Mouse (Mus musculus) liver, embryonic 14 days (tissue): ENCODE measurements around the gene Suox. TPM values are rescaled to one million over a fixed set of nuclear protein-coding genes. Genes with fewer than 3 reads are reported as not detected.

Source experiments
- polyA plus RNA-seq: library from polyadenylated mRNA; depleted of rRNA; stranded (reverse); fragments of >200 nt; gene quantifications from 2 replicates; pipeline ENCODE4 v1.2.3, GENCODE M21; 2012; rRNA removed

Gene Suox
- 7.1 and 8.4 TPM in 2 replicates for polyA plus RNA-seq

DNA sequence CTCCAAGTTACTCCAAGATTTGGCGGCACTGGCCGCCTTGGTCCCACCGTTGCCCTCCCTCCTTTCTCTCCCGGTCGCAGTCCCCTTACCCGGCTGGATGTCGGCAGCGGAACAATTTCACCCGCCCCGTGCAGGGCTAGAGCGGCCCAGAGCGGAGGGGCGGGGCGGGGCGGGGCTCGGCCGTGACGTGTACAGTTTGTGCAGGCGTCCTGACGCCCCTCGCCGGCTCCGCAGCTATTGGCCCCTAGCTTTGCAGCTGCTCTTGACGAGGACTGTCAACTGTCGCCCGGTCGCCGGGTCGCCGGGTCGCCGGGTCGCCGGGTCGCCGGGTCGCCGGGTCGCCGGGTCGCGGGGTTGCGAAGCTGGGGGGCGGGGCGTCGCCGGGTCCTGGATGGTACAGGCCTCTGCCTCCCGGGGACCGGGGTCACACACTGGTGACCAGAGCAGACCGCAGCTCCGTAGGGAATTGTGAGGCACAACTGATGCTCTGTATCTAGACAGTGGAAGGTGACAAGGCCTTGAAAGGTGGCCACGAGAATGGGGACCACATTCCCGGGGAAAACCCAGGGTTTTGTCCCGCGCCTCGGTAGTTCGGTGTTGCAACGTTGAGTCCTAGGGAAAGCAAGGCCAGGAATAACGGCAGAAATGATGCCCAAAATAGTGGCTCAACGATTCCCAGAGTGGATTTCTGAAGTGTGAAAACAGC lies at the start of gene Suox:
Gene Suox (minus strand): TSS at position 311 of the 706 bp plus-strand sequence.

GRCm38 (mm10) chr10:128704491-128705316 lies 30.8 kb upstream of the Suox start, which contains the start of gene Cdk2:
Gene Cdk2, minus strand, starts transcription at chr10:128705031.

DNA sequence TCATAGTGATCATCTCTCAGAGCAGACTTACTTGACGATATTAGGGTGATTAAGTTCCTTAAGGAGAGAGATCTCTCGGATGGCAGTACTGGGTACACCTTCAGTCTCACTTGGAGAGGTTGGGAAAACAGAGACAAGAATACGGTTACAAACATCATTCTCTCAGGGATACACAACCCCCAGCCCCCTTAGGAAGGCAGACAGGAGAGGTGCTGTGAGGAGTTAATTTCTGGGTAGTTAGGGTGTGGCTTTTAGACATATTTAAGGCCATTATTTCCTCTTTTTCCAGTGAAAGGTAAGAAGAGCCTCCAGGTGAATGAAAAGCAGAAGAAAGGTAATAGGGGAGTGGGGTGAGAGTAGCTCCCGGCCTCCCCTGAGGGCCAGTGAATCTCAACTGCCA lies 30.0 kb upstream of the Suox start, which contains the start of gene Pmel:
Gene Pmel (plus strand): TSS at position 301 of the 400 bp plus-strand sequence.

DNA sequence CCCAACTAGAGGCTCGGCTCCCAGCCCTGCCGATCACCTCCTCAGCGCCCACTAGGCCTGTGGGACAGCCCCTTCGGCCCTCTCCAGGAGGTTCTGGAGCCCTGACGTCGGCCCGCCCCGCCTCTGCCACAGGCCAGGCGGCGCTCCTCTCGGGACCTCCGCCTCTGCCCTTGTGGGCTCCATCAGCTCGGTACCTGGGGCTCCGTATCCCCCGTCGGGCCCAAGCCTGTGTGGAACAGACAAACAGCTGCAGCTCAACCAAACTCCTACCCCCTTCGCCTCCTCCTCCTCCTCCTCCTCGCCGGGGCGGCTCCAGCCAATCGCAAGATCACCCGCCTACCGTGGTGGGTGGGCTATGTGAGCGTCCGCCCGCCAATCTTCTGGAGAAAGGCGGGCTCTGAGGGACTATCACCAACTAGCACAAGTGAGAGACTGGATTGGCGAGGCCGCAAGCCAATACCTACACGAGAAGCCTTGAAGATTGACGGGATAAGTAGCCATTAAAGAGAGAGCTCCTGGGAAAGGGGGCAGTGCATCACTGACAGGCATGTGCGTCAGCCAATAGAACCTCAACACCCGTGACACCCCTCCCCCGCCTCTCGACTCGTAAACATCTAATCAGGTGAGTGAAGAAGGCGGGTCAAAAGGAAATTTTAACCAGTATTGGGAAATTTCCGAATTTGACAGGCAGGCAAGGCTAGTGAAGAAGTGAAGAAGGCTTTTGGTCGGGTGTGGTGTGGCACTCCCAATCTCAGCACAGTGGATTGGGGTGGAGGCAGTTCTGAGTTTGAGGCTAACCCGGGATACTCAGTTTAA lies 22.3 kb upstream of the Suox start, which contains the start of gene Rab5b:
Gene Rab5b (minus strand): TSS at position 273 of the 816 bp plus-strand sequence.

GRCm38 (mm10) chr10:128645111-128646011 lies 28.5 kb downstream of the Suox start, which contains the start of gene Ikzf4:
Gene Ikzf4, minus strand, starts transcription at chr10:128645991.

GRCm38 (mm10) chr10:128626311-128627310 lies 47.3 kb downstream of the Suox start, which contains the start of gene Rps26:
Gene Rps26, minus strand, starts transcription at chr10:128626747.

Other genes starting within 250 kb of the Suox start
- gene Smarcc2, start 214.8 kb downstream of the Suox start, polyA plus RNA-seq, result 29.4 and 31.2 TPM in 2 replicates
- gene Myl6, start 179.9 kb downstream of the Suox start, polyA plus RNA-seq, result 684 and 704 TPM in 2 replicates
- gene Myl6b, start 175.4 kb downstream of the Suox start, polyA plus RNA-seq, result 1.3 and 2.6 TPM in 2 replicates
- gene Esyt1, start 148.2 kb downstream of the Suox start, polyA plus RNA-seq, result 8.9 and 10.3 TPM in 2 replicates
- 3.4 and 3.9 TPM in 2 replicates for gene Zc3h10, start 126.3 kb downstream of the Suox start, polyA plus RNA-seq
- gene Rpl41, start 124.8 kb downstream of the Suox start, polyA plus RNA-seq, result 2,339 and 2,756 TPM in 2 replicates
- 134 TPM in 2 replicates for gene Pa2g4, start 108.1 kb downstream of the Suox start, polyA plus RNA-seq
- 1.6 and 1.8 TPM in 2 replicates for gene Erbb3, start 84.4 kb downstream of the Suox start, polyA plus RNA-seq
- gene Rps26, start 47.3 kb downstream of the Suox start, polyA plus RNA-seq, result 772 and 943 TPM in 2 replicates
- 0.10 and 0.13 TPM in 2 replicates for gene Ikzf4, start 28.1 kb downstream of the Suox start, polyA plus RNA-seq
- 18.4 and 20.3 TPM in 2 replicates for gene Rab5b, start 22.2 kb upstream of the Suox start, polyA plus RNA-seq
- gene Pmel, start 30.1 kb upstream of the Suox start, polyA plus RNA-seq, result 0.24 and 0.29 TPM in 2 replicates
- 37.4 and 45.7 TPM in 2 replicates for gene Cdk2, start 31.0 kb upstream of the Suox start, polyA plus RNA-seq
- 1.6 and 1.8 TPM in 2 replicates for gene Dgka, start 70.8 kb upstream of the Suox start, polyA plus RNA-seq
- gene Pym1, start 73.8 kb upstream of the Suox start, polyA plus RNA-seq, result 18.7 and 21.6 TPM in 2 replicates
- gene Mmp19, start 116.8 kb upstream of the Suox start, polyA plus RNA-seq, result 7.4 and 9.2 TPM in 2 replicates
- gene Dnajc14, start 130.0 kb upstream of the Suox start, polyA plus RNA-seq, result 5.6 and 7.6 TPM in 2 replicates
- 2.0 and 2.3 TPM in 2 replicates for gene Tmem198b, start 130.3 kb upstream of the Suox start, polyA plus RNA-seq
- gene Sarnp, start 143.3 kb upstream of the Suox start, polyA plus RNA-seq, result 77.4 and 83.9 TPM in 2 replicates
- gene Ormdl2, start 147.6 kb upstream of the Suox start, polyA plus RNA-seq, result 43.0 and 48.9 TPM in 2 replicates
- gene Gdf11, start 217.6 kb upstream of the Suox start, polyA plus RNA-seq, result 0.41 and 0.44 TPM in 2 replicates
- 31.3 TPM in 2 replicates for gene Cd63, start 226.9 kb upstream of the Suox start, polyA plus RNA-seq
- gene Rdh5, start 248.8 kb upstream of the Suox start, polyA plus RNA-seq, result 10.1 and 12.0 TPM in 2 replicates
- gene Bloc1s1, start 250.0 kb upstream of the Suox start, polyA plus RNA-seq, result 91.9 and 94.0 TPM in 2 replicates